ENCODE assay signal across 1 mouse cellular context in the genomic region with DNA sequence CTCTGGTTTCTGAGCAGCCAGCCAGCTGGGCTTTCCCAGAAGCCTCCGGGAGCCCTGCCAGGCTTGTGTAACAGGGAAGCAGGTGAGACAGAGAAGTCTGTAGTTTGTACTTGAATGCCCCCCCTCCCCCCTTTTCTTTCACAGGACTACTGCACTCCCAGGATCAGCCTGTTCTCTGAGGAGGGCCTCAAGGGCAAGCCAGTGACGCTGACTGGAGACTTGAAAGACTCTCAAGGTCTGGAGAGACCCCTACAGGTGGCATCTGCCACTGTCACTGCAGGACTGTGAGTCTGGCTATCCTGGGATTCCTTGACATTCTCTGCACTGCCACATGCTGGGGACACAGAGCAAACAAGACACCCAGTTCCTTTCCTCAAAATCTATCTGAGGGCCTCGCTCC.
TF ChIP-seq lines count a peak whose summit lies in the region.

No protein-coding gene starts in this region.

TF ChIP-seq in MEL, 35 proteins besides CTCF, POLR2A, EP300 and RAD21:
- TF ChIP-seq USF1 (IDR thresholded peaks at IDR 0.05; ENCODE audit: low read depth, low read length) (no peak), SMC3 (IDR thresholded peaks at IDR 0.05; ENCODE audit: low read depth, low read length) (peak; percentile 77), ZC3H11A (IDR thresholded peaks at IDR 0.05; ENCODE audit: low read depth, low read length) (peak; percentile 57), UBTF (IDR thresholded peaks at IDR 0.05; ENCODE audit: borderline replicate concordance, insufficient read depth, low read depth, low read length) (no peak), NELFE (IDR thresholded peaks at IDR 0.05; ENCODE audit: low read depth, low read length) (no peak), ZKSCAN1 (IDR thresholded peaks at IDR 0.05; ENCODE audit: low read depth, low read length) (no peak), CHD2 (IDR thresholded peaks at IDR 0.05; ENCODE audit: low read length) (no peak), ZMIZ1 (IDR thresholded peaks at IDR 0.05; ENCODE audit: low read depth, low read length) (no peak), MAZ (IDR thresholded peaks at IDR 0.05; ENCODE audit: low read depth, low read length) (no peak)
